Mouse (Mus musculus): ENCODE measurements around the gene Gata3.

DNA sequence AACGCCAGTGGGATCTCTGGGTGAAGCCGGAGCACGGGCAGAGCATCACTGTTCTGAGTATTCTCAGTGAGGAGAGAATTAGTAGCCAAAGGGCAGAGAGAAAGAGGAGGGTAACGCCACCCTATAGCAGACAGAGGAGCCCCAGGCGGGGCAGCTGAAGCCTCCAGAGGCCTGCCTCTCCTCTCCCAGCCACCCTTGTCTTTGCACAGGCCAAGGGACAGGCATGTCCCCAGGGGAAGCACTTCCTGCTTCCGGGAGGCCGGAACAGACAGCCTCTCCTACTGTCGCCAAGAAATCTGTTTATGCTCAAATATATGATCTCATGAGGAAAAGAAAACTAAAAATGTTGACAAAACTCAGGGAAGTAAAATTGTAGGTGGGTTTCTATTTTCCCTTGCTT lies 69.2 kb downstream of the Gata3 start:
- TF ChIP-seq POLR2A (IDR thresholded peaks at IDR 0.05; ENCODE audit: borderline replicate concordance, insufficient read depth, low read length) (no peak), CTCF (IDR thresholded peaks at IDR 0.05; ENCODE audit: borderline replicate concordance, insufficient read depth, low read depth, low read length) (no peak)

All from cerebellum, adult 2 months (tissue).